Mouse (Mus musculus): Measurements from ENCODE around the gene Kdm8. TPM values are rescaled to one million over a fixed set of nuclear protein-coding genes. Genes with fewer than 3 reads are reported as not detected.

Gene Kdm8
- polyA plus RNA-seq, 1 experiment from 2014 or later, result 5.4 TPM

GRCm38 (mm10) chr7:125489636-125490035, 45.2 kb downstream of the Kdm8 start:
- Histone ChIP-seq H3K36me3 (no peaks in the 10 kb centered on the region), H3K9ac (no peak overlapping the region), H3K27me3 (no peaks in the 10 kb centered on the region), H3K4me2 (no peak overlapping the region), H3K4me1 (replicated peaks) (peaks cover 25% of the 10 kb centered on the region), H3K9me3 (no peaks in the 10 kb centered on the region), H3K4me3 (no peak overlapping the region), H3K27ac (replicated peaks) (0 out of 2 replicates have a peak overlapping the region, but pooled peaks have one; percentile 15)
- 93% methylated on average over 2 of the region's 2 CpGs for WGBS
- ATAC-seq (ENCODE audit: low FRiP score, low read depth), result no peak

GRCm38 (mm10) chr7:125490947-125491735, 46.7 kb downstream of the Kdm8 start, which contains the start of gene Nsmce1:
Gene Nsmce1 (minus strand): TSS chr7:125491596.
- WGBS, result under 1% methylated on average over 56 of the region's 56 CpGs
- peak within 1 kb of the TSS; percentile 62 for H3K4me2 ChIP-seq
- peaks cover 25% of the 10 kb centered on the region for H3K4me1 ChIP-seq (replicated peaks)
- H3K27ac ChIP-seq (replicated peaks), result peak within 1 kb of the TSS; percentile 89
- H3K9ac ChIP-seq, result peak within 1 kb of the TSS; percentile 65
- H3K36me3 ChIP-seq, result no peaks in the 10 kb centered on the region
- ATAC-seq (ENCODE audit: low FRiP score, low read depth), result peak; percentile 99
- H3K27me3 ChIP-seq, result no peaks in the 10 kb centered on the region
- no peaks in the 10 kb centered on the region for H3K9me3 ChIP-seq
- H3K4me3 ChIP-seq, result peak within 1 kb of the TSS; percentile 50

- Histone ChIP-seq H3K36me3 (no peaks in the 10 kb centered on the region), H3K4me2 (peak overlapping the region; percentile 62), H3K27ac (replicated peaks) (peak overlapping the region; percentile 89), H3K9me3 (no peaks in the 10 kb centered on the region), H3K4me3 (peak overlapping the region; percentile 50), H3K27me3 (no peaks in the 10 kb centered on the region), H3K4me1 (replicated peaks) (peaks cover 25% of the 10 kb centered on the region), H3K9ac (peak overlapping the region; percentile 59)
- 23% methylated on average over 12 of the region's 12 CpGs for WGBS
- no peak; the same call in 1 of the 2 replicates for ATAC-seq (ENCODE audit: low FRiP score, low read depth)
These were observed 47.3 kb downstream of the Kdm8 start for GRCm38 (mm10) chr7:125491760-125492159.

GRCm38 (mm10) chr7:125492551-125492950, 48.1 kb downstream of the Kdm8 start:
- H3K27me3 ChIP-seq, result no peaks in the 10 kb centered on the region
- no peaks in the 10 kb centered on the region for H3K9me3 ChIP-seq
- no peak overlapping the region for H3K27ac ChIP-seq (replicated peaks)
- 92% methylated on average over 6 of the region's 6 CpGs for WGBS
- no peak overlapping the region for H3K4me3 ChIP-seq
- no peaks in the 10 kb centered on the region for H3K36me3 ChIP-seq
- no peak for ATAC-seq (ENCODE audit: low FRiP score, low read depth)
- H3K4me2 ChIP-seq, result no peak overlapping the region
- no peak overlapping the region for H3K9ac ChIP-seq
- H3K4me1 ChIP-seq (replicated peaks), result peaks cover 25% of the 10 kb centered on the region

GRCm38 (mm10) chr7:125495864-125496440, 51.5 kb downstream of the Kdm8 start:
- Histone ChIP-seq H3K4me3 (no peak overlapping the region), H3K4me1 (replicated peaks) (peaks cover 6% of the 10 kb centered on the region), H3K27ac (replicated peaks) (no peak overlapping the region), H3K27me3 (no peaks in the 10 kb centered on the region), H3K9me3 (no peaks in the 10 kb centered on the region), H3K4me2 (no peak overlapping the region), H3K9ac (no peak overlapping the region), H3K36me3 (no peaks in the 10 kb centered on the region)
- no peak for ATAC-seq (ENCODE audit: low FRiP score, low read depth)
- 78% methylated on average over 6 of the region's 6 CpGs for WGBS

GRCm38 (mm10) chr7:125499927-125500868, 55.7 kb downstream of the Kdm8 start:
- H3K4me3 ChIP-seq, result no peak overlapping the region
- H3K36me3 ChIP-seq, result no peaks in the 10 kb centered on the region
- no peak overlapping the region for H3K9ac ChIP-seq
- 74% methylated on average over 13 of the region's 13 CpGs for WGBS
- H3K4me1 ChIP-seq (replicated peaks), result no peaks in the 10 kb centered on the region
- H3K27me3 ChIP-seq, result no peaks in the 10 kb centered on the region
- no peak for ATAC-seq (ENCODE audit: low FRiP score, low read depth)
- no peak overlapping the region for H3K27ac ChIP-seq (replicated peaks)
- no peaks in the 10 kb centered on the region for H3K9me3 ChIP-seq
- no peak overlapping the region for H3K4me2 ChIP-seq

- Histone ChIP-seq H3K4me2 (no peak overlapping the region), H3K4me3 (no peak overlapping the region), H3K36me3 (no peaks in the 10 kb centered on the region), H3K27ac (replicated peaks) (no peak overlapping the region), H3K27me3 (no peaks in the 10 kb centered on the region), H3K9me3 (no peaks in the 10 kb centered on the region), H3K4me1 (replicated peaks) (no peaks in the 10 kb centered on the region), H3K9ac (no peak overlapping the region)
- ATAC-seq (ENCODE audit: low FRiP score, low read depth), result no peak
- 96% methylated on average over 7 of the region's 7 CpGs for WGBS
These were observed 56.4 kb downstream of the Kdm8 start for GRCm38 (mm10) chr7:125500879-125501278.

GRCm38 (mm10) chr7:125503374-125504092, 59.1 kb downstream of the Kdm8 start:
- no peaks in the 10 kb centered on the region for H3K36me3 ChIP-seq
- H3K4me3 ChIP-seq, result no peak overlapping the region
- H3K4me1 ChIP-seq (replicated peaks), result no peaks in the 10 kb centered on the region
- no peak overlapping the region for H3K27ac ChIP-seq (replicated peaks)
- WGBS, result 82% methylated on average over 5 of the region's 5 CpGs
- H3K27me3 ChIP-seq, result no peaks in the 10 kb centered on the region
- no peak for ATAC-seq (ENCODE audit: low FRiP score, low read depth)
- no peak overlapping the region for H3K4me2 ChIP-seq
- no peak overlapping the region for H3K9ac ChIP-seq
- no peaks in the 10 kb centered on the region for H3K9me3 ChIP-seq

- no peak overlapping the region for H3K9ac ChIP-seq
- WGBS, result 93% methylated on average over 5 of the region's 5 CpGs
- H3K4me2 ChIP-seq, result no peak overlapping the region
- H3K4me3 ChIP-seq, result no peak overlapping the region
- H3K36me3 ChIP-seq, result no peaks in the 10 kb centered on the region
- H3K27me3 ChIP-seq, result no peaks in the 10 kb centered on the region
- ATAC-seq (ENCODE audit: low FRiP score, low read depth), result no peak
- no peaks in the 10 kb centered on the region for H3K4me1 ChIP-seq (replicated peaks)
- H3K27ac ChIP-seq (replicated peaks), result no peak overlapping the region
- no peaks in the 10 kb centered on the region for H3K9me3 ChIP-seq
These were observed 60.1 kb downstream of the Kdm8 start for GRCm38 (mm10) chr7:125504618-125505017.

GRCm38 (mm10) chr7:125505568-125505967, 61.1 kb downstream of the Kdm8 start:
- 86% methylated on average over 10 of the region's 10 CpGs for WGBS

GRCm38 (mm10) chr7:125507279-125507678, 62.8 kb downstream of the Kdm8 start:
- Histone ChIP-seq H3K9ac (no peak overlapping the region), H3K4me3 (no peak overlapping the region), H3K4me1 (replicated peaks) (no peaks in the 10 kb centered on the region), H3K9me3 (no peaks in the 10 kb centered on the region), H3K27me3 (no peaks in the 10 kb centered on the region), H3K27ac (replicated peaks) (no peak overlapping the region), H3K36me3 (no peaks in the 10 kb centered on the region), H3K4me2 (no peak overlapping the region)
- 94% methylated on average over 2 of the region's 2 CpGs for WGBS
- no peak for ATAC-seq (ENCODE audit: low FRiP score, low read depth)

More at GRCm38 (mm10) chr7:125505568-125505967, 61.1 kb downstream of the Kdm8 start:
- no peaks in the 10 kb centered on the region for H3K27me3 ChIP-seq
- H3K4me2 ChIP-seq, result no peak overlapping the region
- no peak overlapping the region for H3K27ac ChIP-seq (replicated peaks)
- no peaks in the 10 kb centered on the region for H3K4me1 ChIP-seq (replicated peaks)
- no peaks in the 10 kb centered on the region for H3K36me3 ChIP-seq
- no peak for ATAC-seq (ENCODE audit: low FRiP score, low read depth)
- no peaks in the 10 kb centered on the region for H3K9me3 ChIP-seq
- H3K9ac ChIP-seq, result no peak overlapping the region
- H3K4me3 ChIP-seq, result no peak overlapping the region

Measured in hindbrain, embryonic 15.5 days (tissue).